Mouse (Mus musculus): ENCODE measurements at regions not wholly inside any gene's neighbourhood (a gene's known extent, or its start where the extent isn't known, plus 50 kb on each side); places are given as distances from the start of the nearest gene placed in this dataset.

- DNase-seq (ENCODE audit: low spot score in 2 of 2): no peak
These were observed 54.6 kb downstream of the Mex3b start for GRCm38 (mm10) chr7:82921722-82922121.

DNA sequence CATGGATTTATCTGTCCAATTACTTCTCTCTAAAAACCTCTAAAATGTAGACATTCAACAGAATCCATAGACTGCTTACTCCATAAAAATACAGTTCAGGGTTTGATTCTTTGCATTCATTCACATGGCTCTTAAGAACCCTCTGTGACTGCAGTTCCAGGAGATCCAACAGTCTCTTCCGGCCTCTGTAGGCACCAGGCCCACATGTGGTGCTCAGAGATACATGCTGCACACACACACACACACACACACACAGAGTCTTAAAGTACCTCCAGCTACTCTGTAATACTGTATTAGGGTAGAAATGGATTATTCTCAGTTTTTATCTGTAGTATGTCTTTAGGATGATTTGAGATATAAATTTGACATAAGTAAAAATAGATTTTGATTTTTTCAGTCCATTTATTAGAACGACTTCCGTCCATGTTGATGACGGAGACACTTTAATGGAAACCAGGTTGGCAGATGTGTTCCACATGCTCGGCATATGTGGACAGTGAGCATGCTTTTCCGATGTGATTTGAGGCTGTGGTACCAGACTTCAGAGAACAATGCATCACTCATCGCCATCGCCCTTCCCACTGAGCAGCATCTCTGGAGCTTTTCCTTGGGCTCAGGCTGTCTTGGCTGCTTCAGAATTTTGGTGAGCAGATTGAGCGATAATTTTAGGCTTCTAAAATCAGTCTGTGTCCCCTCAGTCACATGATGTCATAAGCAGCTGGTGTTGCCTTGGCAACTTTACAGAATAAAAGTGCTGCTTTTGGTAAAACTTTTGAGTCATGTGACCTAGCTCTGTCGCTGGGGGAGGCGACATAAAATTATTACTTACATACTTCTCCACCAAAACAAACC is 56.3 kb downstream of the Mex3b start:
- no peak for DNase-seq (ENCODE audit: low spot score in 2 of 2)

DNA sequence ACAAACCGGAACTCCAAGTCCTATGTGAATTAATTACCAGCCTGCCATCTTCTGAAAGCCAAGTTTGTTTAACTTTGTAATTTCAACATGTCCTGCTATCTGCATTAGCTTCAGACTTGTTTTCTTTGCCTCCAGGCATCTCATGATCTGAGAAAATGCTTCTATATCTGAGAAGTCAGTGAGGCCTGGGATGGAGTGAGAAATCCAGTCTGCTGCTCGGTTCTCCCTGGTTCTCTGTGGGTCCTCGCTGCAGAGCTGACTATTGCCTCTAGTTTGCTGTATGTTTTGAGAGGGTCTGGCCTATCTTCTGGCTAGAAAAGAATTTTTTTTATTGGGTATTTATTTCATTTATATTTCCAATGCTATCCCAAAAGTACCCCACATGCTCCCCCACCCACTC is 57.0 kb downstream of the Mex3b start:
- no peak for DNase-seq (ENCODE audit: low spot score in 2 of 2)

GRCm38 (mm10) chr7:82938311-82938710 is 71.2 kb downstream of the Mex3b start:
- no peak for DNase-seq (ENCODE audit: low spot score in 2 of 2)

DNA sequence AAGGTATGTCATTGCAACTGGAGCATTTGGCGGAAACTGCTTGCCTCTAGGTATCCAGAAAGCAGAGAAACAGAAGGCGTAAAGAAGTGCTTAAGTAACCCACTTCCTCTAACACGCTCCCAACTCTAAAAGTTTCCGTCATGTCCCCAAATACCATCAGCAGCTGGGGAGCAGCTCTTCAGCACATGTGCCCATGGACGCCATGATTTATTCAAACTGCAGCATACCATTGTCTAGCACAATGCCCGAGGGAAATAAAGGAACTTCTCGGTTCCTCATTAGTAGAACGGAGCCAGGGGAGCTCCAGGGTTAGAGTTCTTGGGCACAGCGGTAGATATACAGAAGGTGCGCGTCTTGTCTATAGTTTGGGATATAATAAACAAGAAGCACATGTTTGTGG is 72.4 kb downstream of the Mex3b start:
- no peak for DNase-seq (ENCODE audit: low spot score in 2 of 2)

- no peak for DNase-seq (ENCODE audit: low spot score in 2 of 2)
These were observed 76.2 kb downstream of the Mex3b start for GRCm38 (mm10) chr7:82943376-82943775.

DNA sequence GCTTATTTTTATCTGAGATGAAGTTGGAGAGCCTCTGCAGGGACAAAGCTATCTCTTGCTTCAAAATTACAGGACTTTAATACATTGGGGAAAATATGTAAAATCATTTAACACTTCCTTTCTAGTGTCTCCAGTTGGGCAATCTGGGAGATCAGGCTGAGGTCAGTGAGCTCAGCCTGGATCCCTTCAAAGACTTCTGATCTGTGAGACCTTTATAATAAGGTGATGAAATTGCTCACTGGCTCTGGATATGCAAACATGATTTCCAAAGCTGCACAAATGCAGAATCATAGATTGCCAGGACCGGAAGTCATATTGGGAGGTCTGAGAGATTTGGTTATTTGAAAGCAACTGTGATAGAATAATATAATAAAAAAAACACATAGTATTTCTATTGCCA is 76.7 kb downstream of the Mex3b start:
- no peak for DNase-seq (ENCODE audit: low spot score in 2 of 2)

DNA sequence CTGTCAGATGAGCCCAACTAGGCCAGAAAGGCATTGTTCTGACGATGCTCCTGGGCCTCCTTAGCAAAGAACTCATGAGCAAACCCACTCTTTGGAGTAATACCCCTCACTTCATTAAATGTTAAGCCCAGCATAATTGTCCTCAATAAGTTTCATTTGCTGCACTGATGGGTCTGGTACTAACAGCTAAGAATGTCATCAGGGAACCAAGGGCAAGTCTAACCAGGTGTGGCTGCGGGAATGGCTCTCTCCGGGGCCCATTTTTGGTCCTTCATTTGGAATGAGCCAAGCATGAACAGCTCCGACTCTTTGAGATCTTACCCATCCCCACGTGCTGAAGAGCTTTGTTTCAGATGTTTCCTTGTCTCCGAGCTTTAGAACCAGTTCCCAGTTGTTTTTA is 82.2 kb downstream of the Mex3b start:
- DNase-seq (ENCODE audit: low spot score in 2 of 2): no peak

GRCm38 (mm10) chr7:82957208-82957977 is 90.3 kb downstream of the Mex3b start:
- DNase-seq (ENCODE audit: low spot score in 2 of 2): peak; percentile 49 to 51

DNA sequence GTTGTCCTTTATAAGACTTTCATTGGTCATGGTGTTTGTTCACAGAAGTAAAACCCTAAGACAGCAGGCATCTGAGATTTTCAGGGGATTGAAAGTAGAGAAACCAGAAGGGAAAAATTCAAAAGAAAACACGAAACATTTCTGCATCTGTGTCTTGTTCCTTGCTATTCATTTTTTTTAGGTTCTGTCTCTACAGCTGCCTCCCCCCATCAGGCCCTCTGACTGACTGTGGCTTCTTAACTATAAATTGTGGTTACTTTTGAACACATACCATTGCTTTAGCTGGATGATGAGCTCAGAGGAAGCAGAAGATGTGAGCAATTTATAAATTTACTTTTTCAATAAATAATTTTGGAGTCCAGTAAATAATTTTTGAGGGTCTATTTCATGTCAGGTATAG is 103.5 kb downstream of the Mex3b start:
- no peak for DNase-seq (ENCODE audit: low spot score in 2 of 2)

- no peak for DNase-seq (ENCODE audit: low spot score in 2 of 2)
These were observed 104.1 kb downstream of the Mex3b start for GRCm38 (mm10) chr7:82971244-82971643.

DNA sequence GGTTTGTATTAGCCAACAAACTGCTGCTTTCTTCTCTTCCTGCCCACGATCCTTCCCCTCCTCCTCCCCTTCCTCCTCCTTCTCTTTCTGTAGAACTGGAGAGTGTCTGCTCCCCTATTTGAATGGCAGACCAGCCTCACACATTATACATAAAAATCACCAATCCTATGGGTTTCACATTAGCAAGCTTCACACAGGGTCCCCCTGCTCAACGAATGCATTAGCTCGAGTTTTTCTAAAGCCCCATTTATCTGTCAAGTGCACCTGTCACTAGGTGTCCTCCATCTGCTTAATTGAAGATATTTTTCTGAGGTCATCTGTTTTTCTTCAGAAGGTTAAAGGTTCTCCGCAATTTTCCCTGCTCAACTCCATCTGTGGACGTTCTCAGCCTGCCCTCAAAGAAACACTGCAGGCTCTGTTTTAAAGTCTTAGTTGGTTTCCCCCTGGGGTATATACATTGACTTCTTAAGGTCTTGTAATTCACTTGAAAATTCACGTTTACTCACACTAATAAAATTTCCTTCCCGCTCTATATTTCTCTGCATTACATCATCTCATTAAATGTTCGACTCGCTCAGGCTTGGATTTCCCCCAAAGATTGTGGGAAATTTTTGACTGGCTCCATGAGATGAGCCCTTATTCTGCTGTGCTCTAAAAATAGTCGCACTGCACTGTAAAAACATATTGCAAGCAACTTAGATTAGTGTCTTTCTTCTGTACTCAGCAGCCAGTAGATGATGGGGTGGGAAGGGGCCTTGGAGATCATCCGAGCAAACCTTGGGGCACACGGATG is 105.3 kb downstream of the Mex3b start:
- DNase-seq (ENCODE audit: low spot score in 2 of 2): no peak

- no peak for DNase-seq (ENCODE audit: low spot score in 2 of 2)
These were observed 123.6 kb downstream of the Mex3b start for GRCm38 (mm10) chr7:82990708-82991107.

- DNase-seq (ENCODE audit: low spot score in 2 of 2): no peak
These were observed 126.0 kb downstream of the Mex3b start for GRCm38 (mm10) chr7:82993136-82993535.

- DNase-seq (ENCODE audit: low spot score in 2 of 2): no peak
These were observed 131.7 kb downstream of the Mex3b start for GRCm38 (mm10) chr7:82998848-82999247.

- no peak for DNase-seq (ENCODE audit: low spot score in 2 of 2)
These were observed 140.4 kb downstream of the Mex3b start for GRCm38 (mm10) chr7:83007540-83007939.

GRCm38 (mm10) chr7:83012145-83012544 is 145.0 kb downstream of the Mex3b start:
- no peak for DNase-seq (ENCODE audit: low spot score in 2 of 2)

DNA sequence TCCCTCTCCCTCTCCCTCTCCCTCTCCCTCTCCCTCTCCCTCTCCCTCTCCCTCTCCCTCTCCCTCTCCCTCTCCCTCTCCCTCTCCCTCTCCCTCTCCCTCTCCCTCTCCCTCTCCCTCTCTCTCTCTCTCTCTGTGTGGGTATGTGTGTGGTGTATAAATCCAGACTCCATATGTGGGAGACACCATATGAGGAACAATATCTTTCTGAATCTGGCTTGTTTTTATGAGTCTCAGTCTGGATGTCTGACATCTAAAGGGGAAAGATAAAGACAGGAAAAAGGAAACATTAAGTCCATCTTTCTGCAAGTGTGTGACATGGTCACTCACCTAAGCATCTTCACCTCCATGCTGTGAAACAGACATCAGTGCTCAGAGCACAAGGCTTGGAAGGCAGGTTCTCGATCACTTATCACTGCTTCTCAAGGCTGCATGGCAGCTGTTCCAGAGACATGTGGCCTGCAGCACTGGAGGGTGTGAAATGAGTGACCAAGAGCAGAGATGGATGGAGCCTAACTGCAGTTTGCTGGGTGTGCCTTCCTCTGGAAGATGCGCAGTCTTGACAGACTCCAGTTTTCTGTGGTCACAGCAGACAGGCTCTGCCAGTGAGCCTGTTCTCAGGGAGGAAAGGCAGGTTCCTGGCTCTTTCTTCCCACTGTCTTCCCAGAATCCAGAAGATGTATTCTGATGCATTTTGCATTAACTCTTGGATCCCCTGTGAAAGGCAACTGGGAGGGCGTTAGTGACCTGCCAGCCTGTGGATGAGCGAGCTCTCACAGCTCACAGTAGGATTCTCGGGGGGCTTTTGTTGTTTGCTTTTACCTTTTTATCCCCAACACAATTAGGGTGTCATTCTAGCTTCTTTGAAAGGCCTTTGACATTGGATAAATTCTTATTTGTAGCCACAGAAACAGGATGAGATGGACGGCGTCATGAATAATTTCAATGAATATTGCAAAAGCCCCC is 147.9 kb downstream of the Mex3b start:
- DNase-seq (ENCODE audit: low spot score in 2 of 2): no peak

- no peak for DNase-seq (ENCODE audit: low spot score in 2 of 2)
These were observed 148.6 kb downstream of the Mex3b start for GRCm38 (mm10) chr7:83015756-83016155.

GRCm38 (mm10) chr7:83016566-83016965 is 149.4 kb downstream of the Mex3b start:
- DNase-seq (ENCODE audit: low spot score in 2 of 2): no peak

GRCm38 (mm10) chr7:83020584-83020983 is 153.5 kb downstream of the Mex3b start:
- DNase-seq (ENCODE audit: low spot score in 2 of 2): no peak
